Mouse (Mus musculus) adrenal gland, adult 2 months (tissue): ENCODE results near the gene Helz2. TPM values are rescaled to one million over a fixed set of nuclear protein-coding genes. Genes with fewer than 3 reads are reported as not detected.
A peak's percentile ranks its signal among the peaks of the same experiment; 100 is the strongest.

Source experiments
- DNase-seq: peaks from one replicate; pipeline ENCODE4 v3.0.0; 2021
- long read RNA-seq: library from polyadenylated mRNA; stranded (forward); transcript quantifications from one replicate; pipeline ENCODE4 v2.0.0, GENCODE M21; 2021
- polyA plus RNA-seq: library from polyadenylated mRNA; depleted of rRNA; stranded (reverse); fragments of >200 nt; gene quantifications from 2 replicates; pipeline ENCODE4 v1.2.3, GENCODE M21; 2012; rRNA removed
- total RNA-seq, 2 experiments: library from RNA; stranded (reverse); gene quantifications; 2 replicates each; pipeline ENCODE4 v1.2.3; 2021

Helz2 gene
- total RNA-seq (10 to 100 TPM; 15.3 to 25.0 TPM), polyA plus RNA-seq (29.6 and 33.1 TPM in 2 replicates)
- long read RNA-seq, partial matches to known transcripts, result 3 of 5 reads
- long read RNA-seq, other reads (novel, unspliced or antisense), result 2 of 5 reads

- peak; percentile 78 for DNase-seq
Measured at GRCm38 (mm10) chr2:181241602-181242313, at the start of gene Helz2. Gene Helz2 (minus strand): TSS chr2:181242027.

- DNase-seq, result no peak
Measured at GRCm38 (mm10) chr2:181290937-181291336, 49.1 kb upstream of the Helz2 start.

- no peak for DNase-seq
Measured at GRCm38 (mm10) chr2:181288691-181289090, 46.9 kb upstream of the Helz2 start.

- peak; percentile 95 for DNase-seq
Measured at GRCm38 (mm10) chr2:181287958-181288350, 46.1 kb upstream of the Helz2 start, which contains the start of gene Gmeb2. Gene Gmeb2 (minus strand): TSS chr2:181288035.

- peak; percentile 90 for DNase-seq
Measured at GRCm38 (mm10) chr2:181287338-181287957, 45.6 kb upstream of the Helz2 start.

- DNase-seq, result no peak
Measured at GRCm38 (mm10) chr2:181286629-181287337, 45.0 kb upstream of the Helz2 start.

- DNase-seq, result no peak
Measured at GRCm38 (mm10) chr2:181279968-181280367, 38.1 kb upstream of the Helz2 start.

- no peak for DNase-seq
Measured at GRCm38 (mm10) chr2:181277866-181278265, 36.0 kb upstream of the Helz2 start.

GRCm38 (mm10) chr2:181276766-181277165 lies 34.9 kb upstream of the Helz2 start:
- DNase-seq, result peak; percentile 63

- no peak for DNase-seq
Measured at GRCm38 (mm10) chr2:181274639-181275038, 32.8 kb upstream of the Helz2 start.

GRCm38 (mm10) chr2:181273829-181274228 lies 32.0 kb upstream of the Helz2 start:
- no peak for DNase-seq

GRCm38 (mm10) chr2:181272092-181272491 lies 30.3 kb upstream of the Helz2 start:
- DNase-seq, result no peak

GRCm38 (mm10) chr2:181266839-181267238 lies 25.0 kb upstream of the Helz2 start:
- DNase-seq, result no peak

- no peak for DNase-seq
Measured at GRCm38 (mm10) chr2:181253248-181253647, 11.4 kb upstream of the Helz2 start.

GRCm38 (mm10) chr2:181251841-181252240 lies 10.0 kb upstream of the Helz2 start:
- DNase-seq, result no peak

GRCm38 (mm10) chr2:181249217-181249616 lies 7.4 kb upstream of the Helz2 start:
- no peak for DNase-seq

- no peak for DNase-seq
Measured at GRCm38 (mm10) chr2:181245031-181245430, 3.2 kb upstream of the Helz2 start.

GRCm38 (mm10) chr2:181243706-181244394 lies 2.0 kb upstream of the Helz2 start:
- peak; percentile 44 for DNase-seq

- no peak for DNase-seq
Measured at GRCm38 (mm10) chr2:181242314-181242665, 463 bp upstream of the Helz2 start.

- DNase-seq, result no peak
Measured at GRCm38 (mm10) chr2:181240806-181241440, 904 bp downstream of the Helz2 start.

GRCm38 (mm10) chr2:181239261-181239660 lies 2.6 kb downstream of the Helz2 start:
- DNase-seq, result no peak

- no peak for DNase-seq
Measured at GRCm38 (mm10) chr2:181238861-181239260, 3.0 kb downstream of the Helz2 start.
